Mouse (Mus musculus): Measurements from ENCODE around the gene Gm21985.
A peak's percentile ranks its signal among the peaks of the same experiment; 100 is the strongest.

Gm21985 gene

GRCm38 (mm10) chr2:112266242-112266592 lies at the start of gene Gm21985:
Gm21985 (plus strand) TSS chr2:112266314.
- DNase-seq (ENCODE audit: low spot score) = peak; percentile 43

- no peak for DNase-seq (ENCODE audit: low spot score)
Measured at GRCm38 (mm10) chr2:112217614-112218013, 48.5 kb upstream of the Gm21985 start.

DNA sequence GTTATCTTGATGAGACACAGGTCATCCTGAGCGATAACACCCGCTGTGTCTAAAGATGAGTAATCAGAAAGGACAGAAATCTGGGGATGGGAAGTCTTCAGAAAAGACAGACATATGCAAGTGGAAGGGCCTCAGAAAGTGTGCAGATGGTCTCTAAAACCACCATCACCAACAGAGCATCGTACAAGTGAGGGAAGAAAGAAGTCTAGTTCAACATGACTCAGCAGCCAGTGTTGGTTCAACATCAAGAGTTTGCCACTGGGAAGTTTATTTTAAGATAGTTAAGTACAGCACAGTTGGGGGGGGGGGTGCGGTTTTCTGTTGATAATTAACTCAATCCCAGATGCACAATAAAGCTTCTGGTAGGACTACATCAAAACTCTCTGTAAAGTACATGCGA lies 45.2 kb upstream of the Gm21985 start:
- DNase-seq (ENCODE audit: low spot score) = no peak

GRCm38 (mm10) chr2:112222607-112223006 lies 43.5 kb upstream of the Gm21985 start:
- no peak for DNase-seq (ENCODE audit: low spot score)

GRCm38 (mm10) chr2:112224356-112224755 lies 41.8 kb upstream of the Gm21985 start:
- DNase-seq (ENCODE audit: low spot score) = no peak

DNA sequence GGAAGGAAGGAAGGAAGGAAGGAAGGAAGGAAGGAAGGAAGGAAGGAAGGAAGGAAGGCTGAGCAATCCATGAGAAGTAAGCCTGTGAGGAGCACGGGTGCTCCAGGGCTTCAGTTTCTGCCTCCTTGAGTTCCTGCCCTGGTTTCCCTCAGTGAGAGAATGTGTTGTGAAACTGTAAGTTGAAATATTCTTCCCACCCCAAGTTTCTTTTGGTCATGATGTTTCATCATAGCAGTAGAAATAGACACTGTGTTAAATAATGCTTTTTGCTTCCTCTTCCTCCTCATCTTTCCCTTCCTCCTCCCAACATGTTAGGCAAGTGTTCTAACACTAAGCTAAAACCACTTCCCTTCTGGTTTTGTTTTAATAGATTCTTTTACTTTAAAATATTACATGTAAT lies 33.5 kb upstream of the Gm21985 start:
- no peak for DNase-seq (ENCODE audit: low spot score)

DNA sequence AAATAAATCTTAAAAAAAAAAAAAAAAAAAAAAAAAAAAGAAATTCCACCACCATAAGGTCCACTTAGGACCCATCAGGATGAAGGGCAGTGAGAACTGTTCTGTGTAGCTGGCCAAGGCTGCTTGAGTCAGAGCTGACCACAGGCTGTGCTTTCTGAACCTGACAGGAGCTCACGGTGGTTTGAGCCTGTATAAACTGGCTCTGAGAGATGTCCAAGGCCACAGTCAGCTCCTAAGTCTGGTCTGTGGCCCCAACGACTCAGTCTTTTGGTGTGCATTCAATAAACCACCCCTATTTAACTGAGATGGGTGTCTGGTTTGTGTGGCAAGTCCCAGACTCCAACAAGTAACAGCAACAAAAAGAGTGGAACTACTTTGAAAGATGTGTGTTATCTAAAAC lies 29.5 kb upstream of the Gm21985 start:
- DNase-seq (ENCODE audit: low spot score) = no peak

DNA sequence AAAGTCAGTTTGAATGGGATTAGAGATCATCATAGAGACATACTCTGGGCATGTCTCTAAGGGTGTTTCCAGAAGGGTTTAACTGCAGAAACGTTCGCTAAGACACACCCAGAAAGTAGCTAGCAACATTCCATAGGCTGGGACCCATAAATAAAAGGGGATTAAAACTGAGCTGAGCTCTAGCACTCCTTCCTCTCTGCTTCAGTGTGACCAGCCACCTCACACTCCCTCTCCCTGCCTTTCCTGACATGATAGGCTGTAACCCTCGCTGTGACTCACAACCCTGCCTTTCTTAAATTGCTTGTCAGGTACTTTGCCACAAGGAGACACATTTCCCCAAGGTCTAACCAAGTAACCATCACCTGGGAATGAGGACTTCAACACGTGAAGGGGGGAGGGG lies 28.1 kb upstream of the Gm21985 start:
- no peak for DNase-seq (ENCODE audit: low spot score)

DNA sequence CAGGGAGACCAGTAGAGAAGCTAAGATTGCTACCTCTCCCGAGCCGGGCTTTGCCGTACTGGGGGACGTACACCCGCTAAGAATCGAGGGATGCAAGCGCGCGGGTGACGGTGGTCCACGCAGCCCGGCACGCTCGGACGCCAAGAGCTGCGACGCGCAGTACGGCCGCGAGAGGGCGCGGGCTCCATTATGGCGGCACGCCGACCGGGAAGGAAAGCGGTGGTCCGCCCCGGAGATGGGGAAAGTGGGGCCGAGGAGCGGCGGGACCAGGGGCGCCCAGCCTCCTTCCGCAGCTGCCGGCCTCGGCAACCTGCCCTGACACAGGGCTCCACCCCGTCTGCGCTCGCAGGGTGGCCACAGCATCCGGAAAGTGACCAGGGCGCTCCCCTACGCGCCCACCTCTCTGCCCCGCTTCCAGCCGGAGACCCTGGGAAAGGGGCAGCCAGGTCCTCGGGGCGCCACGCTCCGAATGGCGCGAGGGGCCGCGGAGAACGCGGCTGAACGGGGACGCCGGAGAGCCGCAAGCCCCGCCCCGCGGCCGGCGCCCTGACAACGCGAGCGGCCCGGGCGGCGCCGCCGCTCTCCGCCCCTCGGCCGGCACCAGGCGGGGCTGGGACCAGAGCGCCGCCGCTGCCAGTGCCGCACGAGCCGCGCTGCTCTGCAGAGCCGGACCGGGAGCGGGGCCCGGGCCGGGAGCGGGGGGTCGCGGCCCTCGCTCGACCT lies 26.7 kb upstream of the Gm21985 start, which contains the start of gene Lpcat4:
Gene Lpcat4, plus strand, starts transcription at position 257 of the 723 bp plus-strand sequence.
- peak; percentile 79 for DNase-seq (ENCODE audit: low spot score)

GRCm38 (mm10) chr2:112239935-112240721 lies 26.0 kb upstream of the Gm21985 start:
- DNase-seq (ENCODE audit: low spot score) = peak; percentile 48

GRCm38 (mm10) chr2:112241787-112242186 lies 24.3 kb upstream of the Gm21985 start:
- DNase-seq (ENCODE audit: low spot score) = no peak

DNA sequence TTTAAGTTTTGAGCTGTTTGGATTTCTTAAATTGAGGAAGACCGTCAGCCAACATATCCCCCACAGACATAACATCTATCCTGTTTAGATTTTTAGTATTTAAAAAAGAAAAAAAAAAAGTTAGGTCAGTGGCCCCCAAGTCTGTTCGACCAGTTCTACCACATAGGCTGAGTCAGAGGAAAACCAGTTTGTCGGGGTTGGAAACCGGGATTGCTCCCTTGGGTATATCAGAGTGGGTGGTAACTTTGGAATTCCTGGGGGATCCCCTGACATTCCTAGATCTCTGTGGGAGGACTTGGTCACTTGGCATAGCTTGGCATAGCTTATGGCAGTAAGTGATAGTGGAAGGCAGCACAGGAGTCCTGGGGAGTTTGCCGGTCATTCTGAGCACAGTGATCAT lies 20.8 kb upstream of the Gm21985 start:
- no peak for DNase-seq (ENCODE audit: low spot score)

- DNase-seq (ENCODE audit: low spot score) = no peak
Measured at GRCm38 (mm10) chr2:112246193-112246592, 19.9 kb upstream of the Gm21985 start.

- DNase-seq (ENCODE audit: low spot score) = no peak
Measured at GRCm38 (mm10) chr2:112247323-112247722, 18.8 kb upstream of the Gm21985 start.

DNA sequence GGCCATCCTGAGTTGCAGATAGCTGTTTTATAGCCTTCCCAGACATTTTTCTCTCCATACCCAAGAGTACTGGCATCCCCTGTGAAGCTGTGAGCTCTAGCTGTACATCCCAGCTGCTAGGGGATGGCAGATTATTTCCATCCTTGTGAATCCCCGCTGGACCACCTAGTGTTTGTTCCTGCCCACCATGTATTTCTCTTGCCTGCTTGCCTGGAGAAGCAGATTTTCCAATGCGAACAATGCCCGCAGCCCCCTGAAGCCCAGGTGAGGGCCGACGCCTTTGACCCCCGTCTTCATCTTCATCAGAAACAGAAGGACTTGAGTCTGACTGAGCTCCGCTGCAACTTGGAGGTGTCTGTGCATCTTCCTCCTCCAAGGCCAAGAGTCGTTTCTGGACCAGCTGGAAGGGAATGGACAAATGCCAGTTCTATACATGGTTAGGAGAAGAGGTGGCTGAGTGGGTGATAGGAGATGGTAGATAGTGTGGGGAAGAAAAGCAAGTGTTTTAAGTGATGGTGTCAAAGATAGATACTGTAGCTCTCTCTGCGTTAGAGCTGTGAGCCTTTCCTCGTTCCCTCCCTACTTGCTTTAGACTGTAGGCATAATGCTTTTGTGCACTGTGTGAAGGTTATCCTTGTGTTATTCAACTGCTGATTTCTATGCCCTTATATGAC lies 16.2 kb upstream of the Gm21985 start:
- DNase-seq (ENCODE audit: low spot score) = no peak

DNA sequence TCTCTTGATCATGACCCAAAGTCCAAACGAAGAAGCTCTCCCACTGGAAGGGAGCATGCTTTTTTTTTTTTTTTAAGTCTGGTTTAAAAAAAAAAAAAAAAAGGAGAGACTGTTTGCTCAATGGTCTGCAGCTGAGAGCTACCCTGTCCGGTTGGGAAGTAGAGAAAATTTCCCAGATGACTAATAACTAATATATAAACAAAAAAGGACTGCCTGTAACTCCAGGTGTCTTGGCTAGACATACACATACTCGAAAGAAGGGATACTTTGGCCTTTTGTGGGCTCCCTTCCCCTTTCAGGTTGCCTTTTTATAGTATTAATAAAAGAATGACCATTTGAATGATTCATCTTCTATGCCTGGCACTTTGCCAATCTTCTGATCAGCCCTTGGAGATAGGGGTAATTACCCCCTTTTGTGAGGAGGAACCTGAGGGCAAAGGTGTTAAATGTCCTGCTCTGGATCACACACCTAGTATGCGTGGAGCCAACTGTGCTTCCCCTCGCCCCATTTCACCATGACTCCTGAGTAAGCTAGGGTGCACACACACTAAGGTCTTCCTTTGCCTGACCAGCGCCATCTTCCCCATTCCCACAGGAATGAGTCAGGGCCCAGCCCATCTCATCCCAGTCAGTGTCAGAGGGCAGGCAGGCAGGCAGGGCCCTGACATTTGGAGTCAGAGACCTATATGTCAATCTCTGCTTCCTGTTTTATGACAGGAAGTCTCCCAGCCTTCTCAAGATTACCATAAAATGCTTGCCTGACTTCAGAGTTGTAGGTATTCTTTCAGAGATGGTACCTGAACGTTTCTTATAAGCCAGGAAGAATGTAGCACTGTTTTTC lies 11.2 kb upstream of the Gm21985 start:
- no peak for DNase-seq (ENCODE audit: low spot score)

DNA sequence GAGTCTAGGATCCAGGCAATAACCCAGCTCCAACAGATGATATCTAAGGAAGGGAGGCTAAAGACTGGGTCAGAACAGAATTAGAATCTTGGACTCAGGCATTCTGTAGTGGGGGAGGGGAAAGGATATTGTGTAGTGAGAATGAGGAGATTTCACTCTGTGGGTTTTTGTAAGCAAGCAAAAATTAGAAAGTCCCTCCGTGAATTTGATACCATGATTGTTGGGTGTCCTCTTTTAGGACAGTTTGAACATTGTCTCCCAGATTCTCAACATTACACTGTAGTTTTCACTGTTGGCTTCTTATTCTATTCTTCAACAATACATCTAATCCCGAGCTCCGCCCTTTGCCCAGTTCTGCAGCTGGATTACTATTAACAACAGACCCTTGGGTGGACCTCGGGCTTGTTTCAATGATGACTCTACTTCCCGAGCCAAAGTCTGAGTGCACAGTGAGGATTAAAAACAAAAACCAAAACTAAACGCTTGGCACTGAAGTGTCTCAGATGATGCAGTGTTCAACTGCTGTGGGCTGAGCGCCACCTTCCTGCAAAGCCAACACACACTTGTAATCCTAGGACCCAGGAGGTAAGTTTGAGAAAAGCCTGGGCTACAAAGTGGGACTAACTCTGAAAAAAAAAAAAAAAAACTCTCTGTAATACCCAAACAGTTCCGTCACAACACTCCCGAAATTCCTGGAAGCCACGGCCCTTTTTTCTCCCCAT lies 6.7 kb upstream of the Gm21985 start, which contains the start of gene Nutm1:
Gene Nutm1, minus strand, starts transcription at position 51 of the 722 bp plus-strand sequence.
- no peak for DNase-seq (ENCODE audit: low spot score)

DNA sequence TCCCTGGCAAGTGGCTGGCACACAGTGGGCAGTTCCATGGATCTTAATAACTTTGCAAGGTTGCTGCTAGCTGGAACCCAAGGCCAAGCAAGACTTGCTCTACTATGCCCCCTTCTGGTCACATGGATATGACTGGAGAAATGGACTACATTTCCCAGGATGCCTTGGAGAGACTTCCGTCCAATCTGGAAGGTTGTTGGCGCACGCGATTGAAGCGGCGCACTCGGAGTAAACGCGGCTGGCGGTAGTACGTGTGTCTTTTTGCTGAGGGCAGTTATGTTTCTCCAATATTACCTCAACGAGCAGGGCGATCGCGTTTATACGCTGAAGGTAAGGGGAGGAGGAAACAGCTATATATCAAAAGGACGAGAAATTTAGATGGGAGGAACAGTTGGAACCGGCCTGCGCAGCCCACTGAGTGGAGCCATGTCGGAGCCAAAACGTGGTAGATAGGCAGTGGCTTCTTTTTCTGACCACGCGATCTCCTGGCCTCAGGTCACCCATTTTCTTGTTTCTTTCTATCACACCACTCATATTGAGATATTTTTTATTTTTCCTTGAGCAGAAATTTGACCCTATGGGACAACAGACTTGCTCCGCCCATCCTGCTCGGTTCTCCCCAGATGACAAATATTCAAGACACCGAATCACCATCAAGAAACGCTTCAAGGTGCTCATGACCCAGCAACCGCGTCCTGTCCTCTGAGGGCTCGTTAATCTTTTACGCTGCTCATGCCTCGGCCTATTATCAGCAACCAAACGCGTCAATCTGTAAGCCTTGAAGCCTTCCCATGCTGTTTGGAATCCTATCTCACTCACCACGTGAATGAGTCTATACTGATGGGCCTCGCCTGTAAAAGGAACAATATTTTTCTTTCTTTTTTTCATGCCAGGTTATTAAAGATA lies 4.1 kb upstream of the Gm21985 start, which contains the start of gene Nop10:
Gene Nop10, plus strand, starts transcription at position 179 of the 906 bp plus-strand sequence.
- DNase-seq (ENCODE audit: low spot score) = peak; percentile 78

DNA sequence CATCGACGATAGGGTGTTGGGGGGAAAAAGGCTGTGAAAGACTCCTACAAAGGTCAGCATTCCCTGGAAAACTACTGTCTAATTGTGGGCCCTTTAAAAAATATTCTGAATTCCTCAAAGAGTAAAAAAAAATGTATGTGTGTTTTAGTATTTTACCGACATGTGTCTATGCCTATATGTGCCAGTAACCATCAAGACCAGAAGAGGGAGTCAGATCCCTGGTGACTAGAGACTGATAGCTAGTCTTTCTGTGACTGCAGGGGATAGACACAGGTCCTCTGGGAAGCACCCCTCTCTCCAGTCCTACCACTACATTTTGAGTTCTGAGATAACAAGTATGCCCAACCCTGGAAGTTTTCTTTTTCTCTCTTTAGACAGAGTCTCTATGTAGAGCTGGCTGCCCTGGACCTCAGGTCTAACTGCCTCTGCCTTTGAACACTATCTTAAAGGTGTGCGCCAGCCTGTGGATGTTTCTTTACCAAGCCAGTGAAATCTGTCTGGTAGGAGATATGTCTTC lies 3.3 kb upstream of the Gm21985 start:
- DNase-seq (ENCODE audit: low spot score) = no peak

DNA sequence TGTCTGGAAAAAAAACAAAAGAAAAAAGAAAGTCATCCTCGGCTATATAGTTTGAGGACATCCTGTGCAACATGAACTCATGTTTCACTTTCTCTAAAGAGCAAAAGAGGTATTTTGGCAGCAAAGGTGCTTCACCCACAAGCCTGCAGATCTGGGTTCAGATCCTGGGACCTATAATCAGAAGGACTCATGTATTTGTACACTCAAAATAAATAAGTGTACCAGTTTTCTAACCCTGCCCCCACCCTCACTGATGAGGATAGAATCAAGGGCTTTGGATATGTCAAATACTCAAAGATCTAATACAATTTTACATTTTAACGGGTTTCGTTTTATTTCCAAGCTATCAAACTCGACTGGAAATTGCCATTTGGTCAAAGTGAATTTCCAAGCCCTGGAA lies 1.8 kb upstream of the Gm21985 start:
- no peak for DNase-seq (ENCODE audit: low spot score)

Measured in T-cell, adult 2 months (primary cell).